Mouse (Mus musculus) midbrain, embryonic 14.5 days (tissue): ENCODE data around the gene Eci1. TPM values are rescaled to one million over a fixed set of nuclear protein-coding genes. Genes with fewer than 3 reads are reported as not detected.

Source experiments
- polyA plus RNA-seq: library from polyadenylated mRNA; unstranded; fragments of >200 nt; fragmentation: Nextera tagmentation; extraction: Ambion mirVana; gene quantifications from 2 replicates; pipeline ENCODE4 v1.2.1, GENCODE M21; 2014

Eci1 gene
- polyA plus RNA-seq, 1 experiment from 2014 or later, result 26.9 TPM

Other genes starting within 250 kb of the Eci1 start
- gene Tbc1d24, start 221.1 kb upstream of the Eci1 start, polyA plus RNA-seq, result 25.9 and 27.0 TPM in 2 replicates
- gene Ntn3, start 217.1 kb upstream of the Eci1 start, polyA plus RNA-seq, result 3.1 and 3.4 TPM in 2 replicates
- 8.0 and 9.0 TPM in 2 replicates for gene Tedc2, start 205.8 kb upstream of the Eci1 start, polyA plus RNA-seq
- 11.1 and 16.6 TPM in 2 replicates for gene Ccnf, start 175.2 kb upstream of the Eci1 start, polyA plus RNA-seq
- gene Abca17, start 75.6 kb upstream of the Eci1 start, polyA plus RNA-seq, result 0.18 and 0.47 TPM in 2 replicates
- 26.2 and 31.4 TPM in 2 replicates for gene Abca3, start 74.7 kb upstream of the Eci1 start, polyA plus RNA-seq
- 331 and 345 TPM in 2 replicates for gene Rnps1, start 12.1 kb upstream of the Eci1 start, polyA plus RNA-seq
- gene Dnase1l2, start 16.5 kb downstream of the Eci1 start, polyA plus RNA-seq, result 4.2 and 6.1 TPM in 2 replicates
- 22.7 and 22.8 TPM in 2 replicates for gene E4f1, start 43.7 kb downstream of the Eci1 start, polyA plus RNA-seq
- 60.5 and 62.7 TPM in 2 replicates for gene Pgp, start 43.8 kb downstream of the Eci1 start, polyA plus RNA-seq
- 0.45 TPM in 1 of 2 replicates, not detected in the other for gene Bricd5, start 47.2 kb downstream of the Eci1 start, polyA plus RNA-seq
- 36.2 and 43.0 TPM in 2 replicates for gene Mlst8, start 52.4 kb downstream of the Eci1 start, polyA plus RNA-seq
- gene Caskin1, start 62.0 kb downstream of the Eci1 start, polyA plus RNA-seq, result 34.8 and 37.5 TPM in 2 replicates
- 86.2 and 90.8 TPM in 2 replicates for gene Traf7, start 101.3 kb downstream of the Eci1 start, polyA plus RNA-seq
- 4.9 and 6.5 TPM in 2 replicates for gene Rab26, start 107.6 kb downstream of the Eci1 start, polyA plus RNA-seq
- 18.0 and 28.3 TPM in 2 replicates for gene Pkd1, start 123.2 kb downstream of the Eci1 start, polyA plus RNA-seq
- 79.5 and 89.5 TPM in 2 replicates for gene Tsc2, start 206.0 kb downstream of the Eci1 start, polyA plus RNA-seq
- 6.5 and 8.9 TPM in 2 replicates for gene Nthl1, start 206.0 kb downstream of the Eci1 start, polyA plus RNA-seq
- 36.7 and 39.2 TPM in 2 replicates for gene Slc9a3r2, start 223.7 kb downstream of the Eci1 start, polyA plus RNA-seq
- not detected in 2 replicates for gene Npw, start 231.8 kb downstream of the Eci1 start, polyA plus RNA-seq
- 22.8 and 24.5 TPM in 2 replicates for gene Zfp598, start 243.0 kb downstream of the Eci1 start, polyA plus RNA-seq